Mouse (Mus musculus) embryonic stem cell, embryonic (primary cell): Measurements from ENCODE around the gene Atp5d.

Experiments
- CTCF ChIA-PET, 4 experiments: fragments of 300-600 bp in 2 of 4; fragments of 350-600 bp in 2 of 4; sonication (Branson Sonifier 250); formaldehyde crosslinking; loops; one replicate each; lab custom pipeline; 2022; ENCODE audit warnings: inconsistent platforms in 2 of 4; lab: Charles Lee
- POLR2A ChIA-PET, 4 experiments: fragments of 300-600 bp in 2 of 4; fragments of 350-600 bp in 2 of 4; sonication (Branson Sonifier 250); formaldehyde crosslinking; loops; one replicate each; lab custom pipeline; 2022; ENCODE audit warnings: antibody characterized with exemption in 4 of 4, inconsistent platforms in 1 of 4; lab: Charles Lee

Atp5d gene

DNA sequence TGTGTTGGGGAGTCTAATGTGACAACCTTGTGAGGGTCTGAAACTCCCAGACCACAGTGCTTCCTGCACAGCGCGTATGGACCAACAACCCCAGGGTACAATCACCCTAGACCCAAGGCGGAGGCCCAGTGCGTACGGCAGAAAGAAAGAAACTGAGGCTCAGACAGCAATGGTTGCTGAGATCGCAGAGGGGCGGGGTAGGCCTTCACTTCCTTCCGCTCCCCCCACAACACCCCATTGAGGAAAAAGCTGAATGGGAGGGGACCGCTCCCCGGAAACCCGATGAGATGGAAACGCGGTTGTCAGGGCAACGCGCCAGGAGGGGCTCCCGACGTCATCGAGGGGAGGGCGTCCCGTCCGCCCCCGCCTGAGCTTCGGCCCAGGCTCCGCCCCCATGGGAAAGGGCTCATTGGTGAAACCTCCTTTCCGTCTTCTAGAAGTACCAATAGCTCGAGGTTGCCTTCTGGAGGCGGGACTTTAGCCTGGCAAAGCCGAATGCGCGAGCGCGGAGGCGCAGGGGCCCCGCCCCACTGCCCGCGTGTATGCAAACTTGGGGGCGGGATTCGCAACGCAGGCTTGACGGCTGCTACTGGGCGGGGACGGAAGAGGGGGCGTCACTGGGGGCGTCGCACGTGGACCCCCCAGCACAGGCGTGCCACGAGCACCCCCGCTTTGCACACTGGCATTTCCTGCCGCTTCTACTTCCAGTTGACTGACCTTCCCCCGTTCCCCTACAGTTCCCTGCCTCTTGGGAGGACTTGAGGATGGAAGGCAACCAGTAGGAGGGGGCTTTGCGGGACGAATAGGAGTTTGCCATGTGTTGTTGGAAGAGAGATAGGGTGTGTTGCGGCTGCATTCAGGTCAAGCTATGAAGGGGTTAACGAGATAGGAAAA lies 21.4 kb downstream of the Atp5d start:
- POLR2A ChIA-PET, result interaction anchor here (0.6 to 16.3 kb wide), 79 partner anchors 8 to 544 kb away, joined by 3 to 321 read pairs (median 4); partner anchors contain the start of genes 1600002K03Rik (in 3 of the 4), Med16 (in 3 of the 4), Midn (in 3 of the 4) and Rps15 (in 3 of the 4)
- CTCF ChIA-PET, result interaction anchor here in 3 of 4 experiments (0.5 to 3.5 kb wide), 26 partner anchors 8 to 499 kb away, joined by 3 to 19 read pairs (median 4); partner anchors contain the start of genes Mum1 (in 1 of the 3), Stk11 (in 1 of the 3), Tmem259 (in 1 of the 3) and Wdr18 (in 1 of the 3)

DNA sequence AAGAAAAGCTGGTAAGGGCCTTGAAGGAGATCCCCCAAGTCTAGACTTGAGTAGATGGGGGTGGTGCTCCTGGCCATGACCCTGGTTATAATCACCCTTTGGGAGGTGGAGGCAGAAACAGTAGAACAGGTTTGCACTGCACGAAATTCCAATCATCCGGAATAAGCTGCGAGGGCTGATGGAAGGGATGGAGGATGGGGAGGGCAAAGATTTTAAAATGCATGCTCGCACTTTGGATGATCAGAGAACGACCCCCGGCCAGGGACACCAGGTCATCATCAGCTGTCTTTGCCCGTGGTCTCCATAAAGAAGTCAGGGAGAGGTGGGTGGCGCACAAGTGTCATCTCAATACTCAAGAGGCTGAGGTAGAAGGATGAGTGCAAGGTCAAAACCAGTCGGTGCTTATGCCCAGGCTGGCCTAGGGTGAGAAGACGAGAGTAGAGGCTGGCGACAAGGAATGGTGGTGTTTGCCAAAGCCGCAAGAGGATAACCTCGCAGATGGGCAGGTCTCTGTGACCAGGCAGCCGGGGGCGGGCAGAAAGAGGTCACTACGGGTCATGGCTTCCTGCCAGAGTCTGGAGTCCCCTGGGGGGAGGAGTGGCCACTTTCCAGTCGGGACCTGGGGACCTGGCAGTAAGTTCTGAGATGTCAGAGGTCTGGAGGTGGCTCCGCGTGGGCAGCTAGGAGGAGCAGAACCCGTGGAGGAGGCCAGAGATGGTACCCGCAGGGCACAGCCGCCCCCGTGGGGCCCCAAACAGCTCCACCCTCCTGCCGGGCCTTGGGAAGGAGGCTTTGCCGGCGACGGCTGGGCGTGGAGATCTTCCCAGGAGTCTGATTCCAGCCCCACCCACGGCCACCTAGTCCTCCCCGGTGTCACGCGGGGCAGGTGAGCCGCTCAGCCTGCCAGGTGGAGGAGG lies 22.3 kb downstream of the Atp5d start:
- ChIA-PET POLR2A (interaction anchor here (0.5 to 16.3 kb wide), 55 partner anchors 7 to 461 kb away, joined by 3 to 321 read pairs (median 5); partner anchors contain the start of genes Midn (in 3 of the 4), 1600002K03Rik (in 2 of the 4), Cbarp (in 2 of the 4) and Dazap1 (in 2 of the 4)), CTCF (interaction anchor here in 3 of 4 experiments (0.6 to 3.5 kb wide), 15 partner anchors 7 to 268 kb away, joined by 3 to 19 read pairs (median 5); partner anchors contain the start of genes Mum1 (in 1 of the 3), Tmem259 (in 1 of the 3) and Wdr18 (in 1 of the 3))

DNA sequence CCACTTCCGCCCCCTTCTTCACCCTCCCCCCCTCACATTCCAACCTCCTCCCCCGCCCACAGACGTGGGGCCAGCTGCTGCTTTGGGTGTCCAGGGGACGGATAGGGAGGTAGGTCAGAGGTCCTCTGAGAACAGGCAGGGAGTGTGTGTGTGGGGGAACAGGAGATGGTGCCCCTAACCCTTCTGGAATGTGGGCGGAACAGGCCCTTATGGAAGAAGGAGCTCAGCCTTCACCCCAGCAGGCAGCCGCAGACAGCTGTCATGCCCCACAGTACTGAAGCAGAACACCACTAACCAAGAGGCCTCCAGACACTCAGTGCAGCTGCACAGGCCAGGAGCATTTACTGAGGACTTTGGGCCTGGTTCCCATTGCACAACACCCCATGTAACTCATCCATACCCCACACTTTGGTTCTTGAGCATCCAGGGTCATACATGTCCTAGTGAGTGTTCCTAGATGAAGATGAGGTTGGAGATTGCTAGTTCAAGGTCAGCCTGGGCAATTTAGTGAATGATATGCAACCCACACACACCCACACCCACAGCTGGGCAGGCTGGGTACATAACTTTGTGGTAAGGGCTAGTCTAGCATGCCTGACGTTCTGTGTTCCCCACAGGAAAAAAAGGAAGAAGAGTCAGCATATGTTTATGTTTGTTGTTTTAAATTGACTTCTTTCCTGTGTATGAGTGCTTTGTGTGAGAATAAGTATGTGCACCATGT lies 23.2 kb downstream of the Atp5d start:
- ChIA-PET POLR2A (interaction anchor here in 3 of 4 experiments (0.6 to 16.3 kb wide), 22 partner anchors 8 to 308 kb away, joined by 3 to 321 read pairs (median 4); partner anchors contain the start of genes Midn (in 3 of the 3), 1600002K03Rik (in 2 of the 3), Ptbp1 (in 2 of the 3) and Cbarp (in 1 of the 3)), CTCF (interaction anchor here in 3 of 4 experiments (0.6 to 3.5 kb wide), 5 partner anchors 13 to 576 kb away, joined by 3 to 19 read pairs (median 4); no protein-coding TSS in a partner anchor)

DNA sequence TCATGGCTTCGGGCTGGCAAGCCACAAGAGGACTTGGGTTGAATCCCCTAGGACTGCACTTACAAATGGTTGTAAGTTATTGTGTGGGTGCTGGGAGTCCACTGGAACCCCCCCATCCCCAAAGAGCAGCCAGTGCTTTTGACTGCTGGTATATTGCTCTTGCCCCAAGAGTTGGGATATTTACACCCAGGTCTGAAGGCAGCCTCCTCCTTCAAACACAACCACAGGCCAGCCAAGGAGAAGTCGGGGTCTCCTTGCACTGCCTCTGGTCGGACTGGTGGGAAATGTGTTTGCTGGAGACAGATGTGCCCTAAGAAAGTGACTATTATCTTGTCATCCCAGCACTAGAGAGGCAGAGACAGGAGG lies 23.8 kb downstream of the Atp5d start:
- CTCF ChIA-PET, result interaction anchor here in 2 of 4 experiments (0.9 to 3.5 kb wide), 3 partner anchors 13 to 19 kb away, joined by 3 to 19 read pairs (median 3); no protein-coding TSS in a partner anchor
- POLR2A ChIA-PET, result interaction anchor here in 3 of 4 experiments (0.6 to 16.3 kb wide), 16 partner anchors 7 to 308 kb away, joined by 3 to 321 read pairs (median 4); partner anchors contain the start of genes Midn (in 3 of the 3), 1600002K03Rik (in 2 of the 3), Ptbp1 (in 2 of the 3) and Cirbp (in 1 of the 3)

DNA sequence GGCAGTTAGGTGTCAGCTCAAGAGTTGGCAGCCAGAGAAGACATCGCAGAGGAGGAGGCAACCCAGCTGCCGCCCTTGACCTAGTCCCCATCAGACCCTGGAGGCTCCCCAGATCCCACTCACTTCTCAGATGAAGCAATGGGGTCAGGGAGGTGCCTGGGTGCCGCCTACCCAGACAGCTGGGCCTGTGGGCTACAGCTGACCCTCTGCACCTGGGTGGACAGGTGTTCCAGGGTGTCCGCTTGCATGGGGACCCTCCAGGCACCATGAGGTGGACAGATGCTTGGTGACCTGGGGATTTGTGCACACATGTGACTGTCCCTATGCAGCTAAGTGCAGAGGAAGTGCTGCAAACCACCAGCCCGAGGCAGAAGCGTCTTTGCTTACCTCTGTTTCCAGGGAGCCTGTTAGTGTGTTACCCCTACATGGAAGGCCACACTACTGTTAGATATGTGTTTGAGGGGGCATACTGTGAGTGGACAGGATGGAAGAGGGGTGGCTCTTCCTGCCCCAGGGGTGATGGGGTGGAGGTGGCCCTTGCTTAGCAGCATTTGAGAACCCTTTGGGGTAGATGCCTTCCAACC lies 24.4 kb downstream of the Atp5d start:
- ChIA-PET POLR2A (interaction anchor here in 3 of 4 experiments (0.6 to 16.3 kb wide), 5 partner anchors 10 to 322 kb away, joined by 3 to 321 read pairs (median 4); partner anchors contain the start of genes Midn (in 3 of the 3) and 1600002K03Rik (in 1 of the 3)), CTCF (interaction anchor here in 3 of 4 experiments (1.0 to 3.2 kb wide), 3 partner anchors 10 to 20 kb away, joined by 3 to 98 read pairs (median 3); partner anchors contain the start of genes 1600002K03Rik (in 1 of the 3) and Midn (in 1 of the 3))

DNA sequence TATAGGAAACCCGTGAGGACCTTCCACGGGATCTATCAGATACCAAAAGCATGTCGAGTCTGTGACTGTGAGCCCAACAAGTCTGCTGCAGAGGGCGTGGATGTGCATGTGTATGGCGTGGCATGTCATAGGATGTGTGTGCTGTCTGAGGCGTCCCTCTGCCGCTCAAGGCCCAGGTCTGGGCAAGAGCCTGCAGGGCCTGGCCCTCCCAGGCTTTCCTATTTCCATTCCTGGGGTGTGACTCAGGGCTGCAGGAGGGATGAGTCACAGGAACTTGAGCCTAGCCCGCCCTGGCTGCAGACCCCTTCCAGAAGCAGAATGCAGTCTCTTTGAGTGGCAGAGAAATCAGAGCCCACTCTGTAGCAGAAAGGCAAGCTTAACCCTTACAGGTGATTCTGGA lies 25.3 kb downstream of the Atp5d start:
- POLR2A ChIA-PET, result interaction anchor here in 3 of 4 experiments (0.7 to 16.3 kb wide), 17 partner anchors 7 to 179 kb away, joined by 3 to 321 read pairs (median 6); partner anchors contain the start of genes Midn (in 3 of the 3), 1600002K03Rik (in 2 of the 3), Rps15 (in 2 of the 3) and Gpx4 (in 1 of the 3)
- CTCF ChIA-PET, result interaction anchor here (0.6 to 3.2 kb wide), 16 partner anchors 9 to 1409 kb away, joined by 3 to 98 read pairs (median 6); partner anchors contain the start of genes 1600002K03Rik (in 1 of the 4), Med16 (in 1 of the 4), Midn (in 1 of the 4) and Stk11 (in 1 of the 4)

DNA sequence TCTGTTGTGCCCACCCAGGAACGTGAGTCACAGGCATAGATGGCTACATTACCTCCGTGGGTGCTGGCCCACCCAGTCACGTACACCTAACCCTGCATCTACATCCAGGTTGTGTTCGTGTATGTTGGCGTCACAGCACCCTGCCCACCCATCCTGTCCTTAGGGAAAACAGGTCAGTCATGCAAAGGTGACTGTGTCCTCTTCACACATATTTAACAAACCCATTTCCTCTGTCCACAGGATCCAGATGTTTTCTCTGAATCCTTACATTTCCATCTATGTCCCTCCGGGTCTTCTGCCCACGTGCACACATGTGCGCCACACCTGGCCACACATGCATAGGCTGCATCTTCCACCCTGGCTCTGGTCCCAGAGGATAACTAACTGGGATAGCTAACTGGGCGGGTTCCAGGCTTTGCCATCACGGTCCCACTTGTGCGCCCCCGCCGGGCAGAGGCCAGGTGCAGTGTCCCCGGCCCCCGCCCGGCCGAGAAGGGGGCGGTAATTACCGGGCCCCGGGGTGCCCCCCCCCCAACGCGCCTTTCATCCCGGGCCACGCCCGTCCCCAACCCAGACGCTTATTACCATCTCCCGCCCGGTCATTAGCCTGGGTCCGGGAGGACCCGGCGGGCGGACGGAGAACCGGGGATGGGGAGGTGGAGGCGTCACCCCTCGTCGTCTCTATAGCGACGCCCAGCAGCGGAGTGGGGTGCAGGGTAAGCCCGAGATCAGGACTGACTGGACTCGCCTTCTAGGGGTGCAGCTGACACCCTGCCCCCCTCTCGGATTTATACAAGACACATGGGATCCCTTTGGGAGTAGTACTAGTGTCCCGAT lies 25.9 kb downstream of the Atp5d start:
- CTCF ChIA-PET, result interaction anchor here (0.5 to 3.2 kb wide), 80 partner anchors 8 to 1408 kb away, joined by 3 to 98 read pairs (median 4); partner anchors contain the start of genes Tmem259 (in 3 of the 4), Wdr18 (in 3 of the 4), Cnn2 (in 2 of the 4) and Midn (in 2 of the 4)

DNA sequence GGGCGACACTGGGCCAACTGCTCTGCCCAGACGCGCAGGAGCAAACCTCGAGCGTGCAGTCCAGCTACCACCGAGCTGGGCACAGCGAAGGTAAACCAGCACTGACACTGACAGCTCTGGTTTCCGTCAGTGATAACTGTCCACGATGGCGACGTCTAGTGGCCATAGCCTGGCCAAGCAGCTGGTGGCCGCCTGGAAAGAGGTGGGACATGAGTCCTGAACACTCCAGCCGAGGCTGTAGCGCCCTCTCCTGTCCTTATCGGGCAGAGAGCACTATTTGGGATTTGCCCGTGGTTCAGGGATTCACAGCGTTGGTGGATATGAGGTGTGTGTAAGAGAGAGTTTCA lies 26.5 kb downstream of the Atp5d start:
- CTCF ChIA-PET, result interaction anchor here (0.5 to 3.2 kb wide), 79 partner anchors 9 to 503 kb away, joined by 3 to 98 read pairs (median 4); partner anchors contain the start of genes Tmem259 (in 3 of the 4), Wdr18 (in 3 of the 4), Cnn2 (in 2 of the 4) and Midn (in 2 of the 4)
- POLR2A ChIA-PET, result interaction anchor here in 3 of 4 experiments (0.6 to 16.3 kb wide), 53 partner anchors 9 to 577 kb away, joined by 3 to 321 read pairs (median 4); partner anchors contain the start of genes Midn (in 3 of the 3), Cbarp (in 2 of the 3), Dazap1 (in 2 of the 3) and Rps15 (in 2 of the 3)

More for the DNA sequence above, 25.9 kb downstream of the Atp5d start:
- POLR2A ChIA-PET, result interaction anchor here in 3 of 4 experiments (0.6 to 16.3 kb wide), 53 partner anchors 8 to 578 kb away, joined by 3 to 321 read pairs (median 4); partner anchors contain the start of genes Midn (in 3 of the 3), Rps15 (in 3 of the 3), 1600002K03Rik (in 2 of the 3) and Cbarp (in 2 of the 3)

DNA sequence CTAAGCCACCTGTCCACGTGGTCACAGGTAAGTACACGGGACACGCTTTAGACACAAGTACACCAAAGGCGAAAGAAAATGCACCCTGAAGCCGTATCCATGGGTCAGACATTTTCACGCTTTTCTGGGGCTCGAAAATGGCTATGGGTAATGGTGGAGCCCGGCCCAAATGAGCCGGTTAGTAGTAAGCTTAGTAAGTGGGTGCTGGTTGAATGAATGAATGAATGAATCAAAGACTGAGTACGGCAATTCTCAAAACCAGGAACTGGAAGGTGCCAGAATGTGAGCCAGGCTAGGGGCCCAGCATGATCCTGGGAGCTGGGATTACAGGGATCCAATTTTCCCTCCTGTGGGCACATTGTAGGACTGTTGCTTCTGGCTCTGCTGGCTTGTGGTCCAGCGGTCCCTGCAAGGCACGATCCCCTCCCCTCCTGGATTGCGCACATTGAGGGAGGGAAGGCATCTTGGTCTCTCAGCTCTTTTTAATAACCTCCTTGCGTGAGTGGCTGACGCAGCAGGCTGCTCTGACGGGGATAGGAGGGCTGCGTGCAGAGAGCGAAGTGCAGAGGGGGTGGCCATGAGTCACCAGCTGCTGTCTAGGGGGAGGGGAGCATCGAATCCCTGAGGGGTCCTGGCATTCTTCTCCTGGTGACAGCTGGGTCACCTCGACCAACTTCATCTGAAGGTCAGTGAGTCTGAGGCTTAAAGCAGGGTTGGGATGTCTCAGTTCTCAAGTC lies 27.1 kb downstream of the Atp5d start, which contains the start of gene Cirbp:
Cirbp (plus strand) TSS at position 594 of the 737 bp plus-strand sequence.
- ChIA-PET CTCF (interaction anchor here (0.5 to 3.2 kb wide), 56 partner anchors 10 to 372 kb away, joined by 3 to 98 read pairs (median 6); partner anchors contain the start of genes Cnn2 (in 2 of the 4), Midn (in 2 of the 4), Mum1 (in 2 of the 4) and Tmem259 (in 2 of the 4)), POLR2A (interaction anchor here (0.5 to 16.3 kb wide), 53 partner anchors 9 to 577 kb away, joined by 3 to 321 read pairs (median 4); partner anchors contain the start of genes Midn (in 3 of the 4), Cbarp (in 2 of the 4), Dazap1 (in 2 of the 4) and Stk11 (in 2 of the 4))

DNA sequence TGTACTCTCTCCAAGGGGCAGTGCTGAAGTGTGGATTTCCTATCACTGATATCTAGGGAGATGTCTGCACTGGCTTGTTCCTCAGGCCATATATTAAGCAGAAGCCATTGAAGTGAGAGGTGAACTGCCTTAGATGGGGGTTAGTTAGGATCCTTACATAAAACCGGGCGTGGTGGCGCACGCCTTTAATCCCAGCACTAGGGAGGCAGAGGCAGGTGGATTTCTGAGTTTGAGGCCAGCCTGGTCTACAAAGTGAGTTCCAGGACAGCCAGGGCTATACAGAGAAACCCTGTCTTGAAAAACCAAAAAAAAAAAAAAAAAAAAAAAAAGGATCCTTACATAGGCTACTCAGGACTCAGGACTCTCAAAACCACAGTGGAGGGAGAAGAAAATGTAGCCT lies 27.7 kb downstream of the Atp5d start:
- POLR2A ChIA-PET, result interaction anchor here in 3 of 4 experiments (0.5 to 16.3 kb wide), 32 partner anchors 10 to 373 kb away, joined by 3 to 321 read pairs (median 10); partner anchors contain the start of genes Cbarp (in 2 of the 3), Dazap1 (in 2 of the 3), Mum1 (in 2 of the 3) and Wdr18 (in 2 of the 3)
- CTCF ChIA-PET, result interaction anchor here in 3 of 4 experiments (1.5 to 3.2 kb wide), 17 partner anchors 9 to 240 kb away, joined by 4 to 98 read pairs (median 11); partner anchors contain the start of genes Midn (in 2 of the 3), Cnn2 (in 1 of the 3), Tmem259 (in 1 of the 3) and Wdr18 (in 1 of the 3)

DNA sequence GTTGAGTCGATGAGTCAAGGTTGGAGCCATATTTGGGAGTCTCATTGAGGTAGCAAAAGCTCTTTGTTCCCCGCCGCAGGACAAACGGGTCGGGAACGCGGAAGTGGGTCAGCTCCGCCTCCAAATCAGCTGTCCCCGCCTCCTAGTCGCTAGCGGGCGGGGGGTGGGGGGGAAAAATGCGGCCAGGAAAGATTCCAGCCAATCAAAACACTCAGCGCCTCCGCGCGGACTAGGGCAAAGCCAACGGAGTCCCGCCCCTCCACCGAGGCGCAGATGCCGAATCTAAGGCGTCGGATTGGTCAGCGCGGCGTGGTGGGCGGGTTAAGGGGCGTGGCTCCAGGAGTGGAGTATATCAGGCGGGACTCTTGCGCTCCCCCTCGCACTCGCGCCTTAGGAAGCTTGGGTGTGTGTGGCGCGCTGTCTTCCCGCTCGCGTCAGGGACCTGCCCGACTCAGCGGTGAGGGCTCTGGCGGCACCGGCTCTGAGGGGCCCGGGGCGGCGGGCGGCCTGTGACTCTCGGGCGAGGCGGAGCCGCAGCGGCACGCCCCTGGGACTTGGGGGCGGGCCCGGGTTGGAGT lies 29.1 kb downstream of the Atp5d start:
- CTCF ChIA-PET, result interaction anchor here (0.5 to 2.4 kb wide), 47 partner anchors 8 to 1579 kb away, joined by 3 to 20 read pairs (median 5); partner anchors contain the start of genes Tmem259 (in 2 of the 4), Wdr18 (in 2 of the 4), Arid3a (in 1 of the 4) and Atp8b3 (in 1 of the 4)
- POLR2A ChIA-PET, result interaction anchor here (0.5 to 16.3 kb wide), 353 partner anchors 8 to 1858 kb away, joined by 3 to 321 read pairs (median 5); partner anchors contain the start of genes Midn (in 4 of the 4), Mum1 (in 4 of the 4), Cbarp (in 3 of the 4) and Dazap1 (in 3 of the 4)

DNA sequence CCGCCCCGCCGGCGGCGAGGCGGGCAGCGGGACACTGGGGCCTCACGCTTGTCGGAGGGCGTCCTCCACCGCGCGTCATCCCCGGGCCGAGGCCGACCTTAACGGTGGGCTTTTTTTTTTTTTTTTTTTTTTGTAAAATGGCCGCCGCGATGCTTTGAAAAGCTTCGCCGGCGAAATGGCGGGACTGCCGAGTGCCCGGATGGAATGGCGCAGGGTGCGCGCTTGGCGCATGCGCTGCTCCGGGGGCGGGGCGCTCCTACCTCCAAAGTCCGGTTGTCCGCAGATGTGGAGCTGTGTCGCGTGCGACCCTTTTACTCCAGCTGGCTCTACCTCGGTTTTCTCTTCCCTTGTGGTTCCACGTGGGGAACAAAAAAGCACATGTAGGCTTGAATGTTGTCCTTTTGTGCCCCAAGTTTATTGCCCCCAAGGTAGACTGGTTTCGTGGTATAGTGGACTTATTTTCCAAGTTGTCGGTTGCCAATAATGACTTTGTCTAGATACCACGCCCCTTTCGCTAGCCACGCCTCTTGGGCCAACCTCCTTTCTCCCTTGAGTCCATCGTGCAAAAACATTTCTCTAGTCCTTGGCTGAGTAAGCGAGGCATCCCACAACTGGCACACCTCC lies 29.7 kb downstream of the Atp5d start:
- ChIA-PET CTCF (interaction anchor here (0.5 to 2.4 kb wide), 43 partner anchors 9 to 1377 kb away, joined by 3 to 20 read pairs (median 5); partner anchors contain the start of genes Tmem259 (in 2 of the 4), Wdr18 (in 2 of the 4), Atp8b3 (in 1 of the 4) and Mum1 (in 1 of the 4)), POLR2A (interaction anchor here (0.5 to 16.3 kb wide), 424 partner anchors 8 to 1922 kb away, joined by 3 to 321 read pairs (median 5); partner anchors contain the start of genes Med16 (in 4 of the 4), Midn (in 4 of the 4), Mum1 (in 4 of the 4) and Ptbp1 (in 4 of the 4))
